Mouse (Mus musculus) left cerebral cortex, adult 6 months (tissue): Measurements from ENCODE around the gene P4ha3. TPM values are rescaled to one million over a fixed set of nuclear protein-coding genes. Genes with fewer than 3 reads are reported as not detected.

Source experiments
- long read RNA-seq, 2 experiments: library from polyadenylated mRNA; unstranded; transcript quantifications; one replicate each; pipeline ENCODE4 v2.0.0; 2019 to 2020
- polyA plus RNA-seq: library from polyadenylated mRNA; unstranded; fragments of <200 nt; fragmentation: Nextera tagmentation; gene quantifications from 2 replicates; pipeline ENCODE4 v1.2.3, GENCODE M21; 2021

Gene P4ha3
- 1.7 and 3.8 TPM in 2 replicates for polyA plus RNA-seq
- long read RNA-seq, experiment 1: 0 reads
- long read RNA-seq, experiment 2, partial matches to known transcripts: 0 of 1 reads
- long read RNA-seq, experiment 2, other reads (novel, unspliced or antisense): 0 of 1 reads

DNA sequence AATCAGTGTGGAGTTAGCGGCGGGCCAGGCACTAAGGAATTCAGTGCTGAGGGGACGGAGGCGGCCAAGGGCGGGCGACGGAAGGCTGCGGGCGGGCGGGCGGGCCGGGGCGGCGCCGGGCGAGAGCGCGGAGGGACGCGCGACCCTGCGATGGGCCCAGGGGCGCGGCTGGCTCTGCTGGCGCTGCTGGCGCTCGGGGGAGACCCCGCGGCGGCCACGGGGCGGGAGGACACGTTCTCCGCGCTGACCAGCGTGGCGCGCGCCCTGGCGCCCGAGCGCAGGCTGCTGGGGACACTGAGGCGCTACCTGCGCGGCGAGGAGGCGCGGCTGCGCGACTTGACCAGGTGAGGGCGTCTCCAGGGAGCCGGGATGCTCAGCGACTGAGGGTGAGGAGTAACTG, at the start of gene P4ha3:
Gene P4ha3 (plus strand): TSS at position 138 of the 400 bp plus-strand sequence.

Other genes starting within 250 kb of the P4ha3 start
- gene Pold3, start 164.0 kb upstream of the P4ha3 start, polyA plus RNA-seq: 11.2 and 13.7 TPM in 2 replicates
- 12.5 and 14.5 TPM in 2 replicates for gene Lipt2, start 126.2 kb upstream of the P4ha3 start, polyA plus RNA-seq
- gene Kcne3, start 109.0 kb upstream of the P4ha3 start, polyA plus RNA-seq: 0.34 and 0.53 TPM in 2 replicates
- gene Pgm2l1, start 58.1 kb upstream of the P4ha3 start, polyA plus RNA-seq: 31.4 and 44.0 TPM in 2 replicates
- gene C2cd3, start 86.7 kb downstream of the P4ha3 start, polyA plus RNA-seq: 5.7 and 6.4 TPM in 2 replicates
- gene Ppme1, start 86.8 kb downstream of the P4ha3 start, polyA plus RNA-seq: 224 and 243 TPM in 2 replicates
- 0.59 and 1.4 TPM in 2 replicates for gene Ucp3, start 187.5 kb downstream of the P4ha3 start, polyA plus RNA-seq
- gene Ucp2, start 207.8 kb downstream of the P4ha3 start, polyA plus RNA-seq: 15.7 and 20.0 TPM in 2 replicates
- gene Dnajb13, start 229.4 kb downstream of the P4ha3 start, polyA plus RNA-seq: 0.99 and 1.2 TPM in 2 replicates